Mouse (Mus musculus) bone marrow macrophage, adult 2 months (primary cell): ENCODE results near the gene Slc20a1.

ENCODE experiments used
- CTCF ChIP-seq: IDR thresholded peaks from 2 replicates; pipeline ENCODE4 v1.5.1; 2012; ENCODE audit warnings: low read depth, mild to moderate bottlenecking, low read length, moderate library complexity
- POLR2A ChIP-seq: IDR thresholded peaks from 2 replicates; pipeline ENCODE4 v1.6.1; 2012; ENCODE audit warnings: mild to moderate bottlenecking, low read depth, low read length, borderline replicate concordance

- no peak for TF ChIP-seq POLR2A
- TF ChIP-seq CTCF = no peak
These were observed 38.0 kb downstream of the Slc20a1 start for GRCm38 (mm10) chr2:129236526-129236925.
